Mouse (Mus musculus): Measurements from ENCODE around the gene Eva1c. TPM values are rescaled to one million over a fixed set of nuclear protein-coding genes. Genes with fewer than 3 reads are reported as not detected.
"Not testable (repeated sequence)": the region's sequence is repeated elsewhere in the genome, so short reads cannot be mapped to it uniquely, and the experiment has no call there.

The Eva1c gene
- polyA plus RNA-seq, 1 experiment from 2014 or later = 3.1 TPM

GRCm38 (mm10) chr16:90821046-90821697, 5.3 kb upstream of the Eva1c start:
- Histone ChIP-seq H3K9ac (no peak overlapping the region), H3K27me3 (ENCODE audit: control insufficient read depth, insufficient read depth, low read length) (no peaks in the 10 kb centered on the region), H3K4me2 (replicated peaks) (no peak overlapping the region), H3K4me3 (replicated peaks; ENCODE audit: low read length) (no peak overlapping the region), H3K36me3 (replicated peaks; ENCODE audit: control insufficient read depth, insufficient read depth) (no peaks in the 10 kb centered on the region), H3K27ac (no peak overlapping the region), H3K9me3 (ENCODE audit: control insufficient read depth, low read length) (no peaks in the 10 kb centered on the region), H3K4me1 (replicated peaks; ENCODE audit: control insufficient read depth, insufficient read depth, low read length) (no peaks in the 10 kb centered on the region)
- WGBS = 84% methylated on average over 14 of the region's 14 CpGs
- DNase-seq (ENCODE audit: low spot score) = no peak
- ATAC-seq (ENCODE audit: low FRiP score) = no peak

DNA sequence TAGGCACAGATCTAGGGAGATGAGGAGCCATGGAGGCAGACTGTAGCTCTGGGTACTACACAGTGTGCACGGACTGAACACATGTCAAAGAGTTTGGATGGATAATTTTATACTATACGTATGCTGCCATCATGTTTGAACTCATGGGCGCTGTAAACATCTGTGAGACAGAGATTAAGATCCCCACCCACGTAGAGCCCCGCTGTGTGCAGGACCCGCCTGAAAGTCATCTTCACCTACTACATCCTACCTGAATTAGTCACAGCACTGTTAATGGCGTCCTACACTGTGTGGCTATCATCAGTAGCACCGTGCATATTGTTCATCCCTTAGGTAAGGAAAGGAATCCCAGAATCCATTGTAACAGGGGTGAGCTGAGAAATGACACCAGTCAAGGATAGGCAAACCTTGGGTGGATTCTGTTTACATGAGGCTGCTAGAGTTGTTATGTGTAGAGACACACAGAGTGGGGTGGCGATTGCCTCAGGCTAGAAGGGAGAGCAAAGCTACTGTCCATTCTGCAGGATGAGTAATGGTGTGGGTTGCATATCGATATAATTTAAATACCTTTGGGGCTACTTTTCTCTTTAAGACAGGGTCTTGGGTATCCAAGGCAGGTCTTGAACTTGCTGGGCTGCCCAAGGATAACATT, 4.1 kb upstream of the Eva1c start:
- no peak for ATAC-seq (ENCODE audit: low FRiP score)
- DNase-seq (ENCODE audit: low spot score) = no peak
- Histone ChIP-seq H3K27ac (no peak overlapping the region), H3K9ac (no peak overlapping the region), H3K36me3 (replicated peaks; ENCODE audit: control insufficient read depth, insufficient read depth) (no peaks in the 10 kb centered on the region), H3K4me3 (replicated peaks; ENCODE audit: low read length) (no peak overlapping the region), H3K4me2 (replicated peaks) (no peak overlapping the region), H3K4me1 (replicated peaks; ENCODE audit: control insufficient read depth, insufficient read depth, low read length) (no peaks in the 10 kb centered on the region), H3K27me3 (ENCODE audit: control insufficient read depth, insufficient read depth, low read length) (no peaks in the 10 kb centered on the region), H3K9me3 (ENCODE audit: control insufficient read depth, low read length) (no peaks in the 10 kb centered on the region)
- 94% methylated on average over 10 of the region's 10 CpGs for WGBS

GRCm38 (mm10) chr16:90822981-90823380, 3.5 kb upstream of the Eva1c start:
- Histone ChIP-seq H3K4me3 (replicated peaks; ENCODE audit: low read length) (no peak overlapping the region), H3K9ac (no peak overlapping the region), H3K9me3 (ENCODE audit: control insufficient read depth, low read length) (no peaks in the 10 kb centered on the region), H3K4me1 (replicated peaks; ENCODE audit: control insufficient read depth, insufficient read depth, low read length) (no peaks in the 10 kb centered on the region), H3K4me2 (replicated peaks) (no peak overlapping the region), H3K27me3 (ENCODE audit: control insufficient read depth, insufficient read depth, low read length) (no peaks in the 10 kb centered on the region), H3K36me3 (replicated peaks; ENCODE audit: control insufficient read depth, insufficient read depth) (no peaks in the 10 kb centered on the region), H3K27ac (no peak overlapping the region)
- WGBS = 72% methylated on average over 7 of the region's 7 CpGs
- ATAC-seq (ENCODE audit: low FRiP score) (no peak), DNase-seq (ENCODE audit: low spot score) (no peak)

- WGBS = 69% methylated on average over 4 of the region's 4 CpGs
- H3K27me3 ChIP-seq (ENCODE audit: control insufficient read depth, insufficient read depth, low read length); H3K4me3 ChIP-seq (replicated peaks; ENCODE audit: low read length); H3K36me3 ChIP-seq (replicated peaks; ENCODE audit: control insufficient read depth, insufficient read depth); DNase-seq (ENCODE audit: low spot score); H3K4me1 ChIP-seq (replicated peaks; ENCODE audit: control insufficient read depth, insufficient read depth, low read length); ATAC-seq (ENCODE audit: low FRiP score); H3K9me3 ChIP-seq (ENCODE audit: control insufficient read depth, low read length); H3K4me2 ChIP-seq (replicated peaks); H3K27ac ChIP-seq; H3K9ac ChIP-seq: not testable (repeated sequence)
Measured at GRCm38 (mm10) chr16:90823986-90824385, 2.5 kb upstream of the Eva1c start.

- Histone ChIP-seq H3K4me2 (replicated peaks) (no peak overlapping the region), H3K9ac (no peak overlapping the region), H3K9me3 (ENCODE audit: control insufficient read depth, low read length) (no peaks in the 10 kb centered on the region), H3K4me1 (replicated peaks; ENCODE audit: control insufficient read depth, insufficient read depth, low read length) (peaks cover 14% of the 10 kb centered on the region), H3K4me3 (replicated peaks; ENCODE audit: low read length) (no peak overlapping the region), H3K27ac (no peak overlapping the region), H3K36me3 (replicated peaks; ENCODE audit: control insufficient read depth, insufficient read depth) (no peaks in the 10 kb centered on the region), H3K27me3 (ENCODE audit: control insufficient read depth, insufficient read depth, low read length) (peaks cover 28% of the 10 kb centered on the region)
- 56% methylated on average over 5 of the region's 5 CpGs for WGBS
- DNase-seq (ENCODE audit: low spot score) (no peak), ATAC-seq (ENCODE audit: low FRiP score) (no peak)
Measured at GRCm38 (mm10) chr16:90826041-90826440, 478 bp upstream of the Eva1c start.

DNA sequence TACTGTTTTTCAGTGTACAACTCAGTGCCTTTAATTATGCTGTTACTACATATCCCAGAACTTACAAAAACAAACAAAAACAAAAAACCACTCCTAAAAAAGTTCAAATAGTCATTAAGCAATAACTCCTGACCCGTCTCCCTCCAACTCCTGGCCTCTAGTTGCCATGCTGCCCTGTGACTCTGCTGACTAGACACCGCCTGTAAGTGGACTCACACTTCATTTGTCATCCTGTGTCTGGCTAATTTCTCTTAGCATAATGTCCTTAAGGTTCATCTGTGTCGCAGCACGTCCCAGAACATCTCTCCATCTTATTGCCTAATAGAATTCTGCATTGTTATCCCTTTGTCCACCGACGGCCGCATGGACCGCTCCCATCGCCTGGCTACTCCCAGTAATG, 979 bp downstream of the Eva1c start:
- ATAC-seq (ENCODE audit: low FRiP score) (no peak), DNase-seq (ENCODE audit: low spot score) (no peak)
- 77% methylated on average over 9 of the region's 9 CpGs for WGBS

DNA sequence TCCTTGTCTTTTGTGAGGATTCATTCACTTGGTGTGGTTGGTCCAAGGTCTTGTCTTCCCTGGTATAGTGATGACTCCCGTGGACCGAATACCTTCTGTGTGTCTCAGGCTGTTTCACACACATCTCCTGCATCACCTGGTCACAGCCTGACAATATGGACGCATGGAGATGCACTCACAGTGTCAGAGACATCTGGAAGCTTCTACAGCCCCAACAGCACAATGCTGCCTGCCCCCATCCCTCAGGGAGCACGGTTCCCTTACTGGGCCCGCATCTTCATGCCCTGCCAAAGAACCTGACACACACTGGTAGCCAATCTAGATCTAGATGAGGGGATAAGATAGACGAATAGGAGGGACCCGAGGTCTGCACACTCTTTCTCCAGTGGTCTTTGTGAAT, 2.6 kb downstream of the Eva1c start:
- WGBS = 75% methylated on average over 7 of the region's 7 CpGs
- no peak overlapping the region for H3K27ac ChIP-seq
- DNase-seq (ENCODE audit: low spot score) (no peak), ATAC-seq (ENCODE audit: low FRiP score) (no peak)
- H3K9ac ChIP-seq = no peak overlapping the region
- no peaks in the 10 kb centered on the region for H3K9me3 ChIP-seq (ENCODE audit: control insufficient read depth, low read length)
- H3K27me3 ChIP-seq (ENCODE audit: control insufficient read depth, insufficient read depth, low read length) = peaks cover 36% of the 10 kb centered on the region
- H3K36me3 ChIP-seq (replicated peaks; ENCODE audit: control insufficient read depth, insufficient read depth) = no peaks in the 10 kb centered on the region
- H3K4me3 ChIP-seq (replicated peaks; ENCODE audit: low read length) = no peak overlapping the region
- peaks cover 22% of the 10 kb centered on the region for H3K4me1 ChIP-seq (replicated peaks; ENCODE audit: control insufficient read depth, insufficient read depth, low read length)
- no peak overlapping the region for H3K4me2 ChIP-seq (replicated peaks)

More for the DNA sequence above, 979 bp downstream of the Eva1c start:
- Histone ChIP-seq H3K4me1 (replicated peaks; ENCODE audit: control insufficient read depth, insufficient read depth, low read length) (peaks cover 18% of the 10 kb centered on the region), H3K9ac (no peak overlapping the region), H3K27me3 (ENCODE audit: control insufficient read depth, insufficient read depth, low read length) (peaks cover 36% of the 10 kb centered on the region), H3K27ac (no peak overlapping the region), H3K9me3 (ENCODE audit: control insufficient read depth, low read length) (no peaks in the 10 kb centered on the region), H3K36me3 (replicated peaks; ENCODE audit: control insufficient read depth, insufficient read depth) (no peaks in the 10 kb centered on the region), H3K4me3 (replicated peaks; ENCODE audit: low read length) (no peak overlapping the region), H3K4me2 (replicated peaks) (no peak overlapping the region)

DNA sequence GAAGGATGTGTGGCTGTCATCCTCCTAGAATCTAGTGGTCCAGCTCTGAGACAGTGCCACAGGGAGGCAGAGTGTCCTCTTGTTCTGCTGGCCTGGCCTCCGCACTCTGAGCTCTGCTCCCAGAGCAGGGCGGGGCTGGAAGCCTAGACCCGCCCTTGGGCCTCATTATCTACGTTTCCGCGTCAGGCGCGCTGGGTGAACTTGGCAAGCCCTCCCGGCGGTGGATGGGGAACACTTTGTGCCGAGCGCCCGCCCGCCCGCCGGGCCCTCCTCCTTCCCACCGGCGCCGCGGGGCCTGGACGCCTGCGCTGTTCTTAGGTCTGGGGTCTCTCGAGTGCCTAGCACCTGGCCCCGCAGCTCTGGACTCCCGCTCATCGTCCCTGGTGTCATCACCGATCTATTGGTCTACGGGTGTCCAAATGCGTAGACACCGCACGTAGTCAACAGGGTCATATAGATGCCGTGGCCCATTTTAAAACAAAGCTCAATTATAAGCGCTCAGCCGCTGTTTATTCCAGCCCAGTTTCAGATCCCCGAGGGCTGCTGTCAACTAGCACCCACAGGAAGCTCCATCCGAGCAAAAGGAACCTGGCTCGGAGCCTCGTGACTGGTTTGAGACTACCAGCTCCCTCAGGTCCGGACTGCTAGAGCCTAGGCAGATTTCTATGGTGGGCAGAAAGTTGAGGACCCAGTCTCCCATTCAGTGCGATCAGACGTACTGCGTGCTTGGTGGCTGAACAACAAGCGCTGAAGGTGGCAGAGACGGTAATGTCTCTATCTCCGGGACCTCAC, 3.6 kb downstream of the Eva1c start:
- peaks cover 22% of the 10 kb centered on the region for H3K4me1 ChIP-seq (replicated peaks; ENCODE audit: control insufficient read depth, insufficient read depth, low read length)
- H3K9ac ChIP-seq = peak overlapping the region; percentile 60
- under 1% methylated on average over 45 of the region's 45 CpGs for WGBS
- H3K9me3 ChIP-seq (ENCODE audit: control insufficient read depth, low read length) = no peaks in the 10 kb centered on the region
- H3K4me2 ChIP-seq (replicated peaks) = peak overlapping the region; percentile 99
- DNase-seq (ENCODE audit: low spot score) = peak; percentile 58
- H3K36me3 ChIP-seq (replicated peaks; ENCODE audit: control insufficient read depth, insufficient read depth) = no peaks in the 10 kb centered on the region
- H3K27me3 ChIP-seq (ENCODE audit: control insufficient read depth, insufficient read depth, low read length) = peaks cover 39% of the 10 kb centered on the region
- ATAC-seq (ENCODE audit: low FRiP score) = peak; percentile 77
- peak overlapping the region; percentile 47 for H3K4me3 ChIP-seq (replicated peaks; ENCODE audit: low read length)
- H3K27ac ChIP-seq = no peak overlapping the region

DNA sequence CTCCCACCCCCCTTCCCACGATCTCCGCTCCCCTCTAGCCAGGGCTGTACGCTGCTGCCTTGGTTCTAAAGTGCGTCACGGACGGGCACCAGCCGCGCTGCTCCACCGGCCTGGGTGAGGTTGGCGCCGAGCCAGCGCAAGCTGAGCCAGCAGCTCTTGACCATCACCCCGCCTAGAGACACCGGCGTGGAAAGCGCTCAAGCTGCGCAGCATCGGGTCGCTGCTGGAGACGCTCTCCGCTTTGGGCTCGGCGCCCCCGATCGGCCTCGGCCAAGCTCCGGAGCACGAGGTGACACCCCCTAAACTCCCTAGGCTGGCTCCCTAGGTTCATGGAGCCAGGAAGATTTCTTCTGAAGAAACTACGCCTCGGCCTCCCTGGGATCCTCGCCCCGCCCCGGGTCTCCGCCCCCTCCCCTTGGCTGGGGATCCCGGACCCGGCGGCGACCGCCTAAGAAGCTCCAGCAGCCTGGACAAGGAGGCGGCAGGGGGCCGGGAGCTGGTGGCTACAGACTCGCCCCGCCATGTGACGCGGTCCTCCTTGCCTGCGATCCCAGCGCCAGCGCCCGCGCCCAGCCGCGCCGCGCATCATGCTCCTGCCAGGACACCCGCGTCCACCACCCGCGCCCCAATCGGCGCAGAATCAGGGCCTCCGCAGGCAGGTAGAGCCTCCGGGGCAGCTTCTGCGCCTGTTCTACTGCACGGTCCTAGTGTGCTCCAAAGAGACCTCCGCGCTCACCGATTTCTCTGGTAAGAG, 4.3 kb downstream of the Eva1c start:
- Histone ChIP-seq H3K9ac (peak overlapping the region; percentile 60), H3K36me3 (replicated peaks; ENCODE audit: control insufficient read depth, insufficient read depth) (no peaks in the 10 kb centered on the region), H3K27me3 (ENCODE audit: control insufficient read depth, insufficient read depth, low read length) (peaks cover 40% of the 10 kb centered on the region), H3K4me2 (replicated peaks) (peak overlapping the region; percentile 99), H3K4me3 (replicated peaks; ENCODE audit: low read length) (peak overlapping the region; percentile 47), H3K27ac (no peak overlapping the region), H3K9me3 (ENCODE audit: control insufficient read depth, low read length) (no peaks in the 10 kb centered on the region), H3K4me1 (replicated peaks; ENCODE audit: control insufficient read depth, insufficient read depth, low read length) (peaks cover 22% of the 10 kb centered on the region)
- ATAC-seq (ENCODE audit: low FRiP score) = peak; percentile 75
- under 1% methylated on average over 53 of the region's 67 CpGs for WGBS
- peak; percentile 57 for DNase-seq (ENCODE audit: low spot score)
